Mouse (Mus musculus) layer of hippocampus, adult 9-10 months (tissue): Measurements from ENCODE around the gene Gm4214.
"Not testable (repeated sequence)": the region's sequence is repeated elsewhere in the genome, so short reads cannot be mapped to it uniquely, and the experiment has no call there.

Experiments
- DNase-seq: peaks from one replicate; pipeline ENCODE4 v3.0.0; 2022; ENCODE audit warnings: low spot score

Gm4214 gene

DNA sequence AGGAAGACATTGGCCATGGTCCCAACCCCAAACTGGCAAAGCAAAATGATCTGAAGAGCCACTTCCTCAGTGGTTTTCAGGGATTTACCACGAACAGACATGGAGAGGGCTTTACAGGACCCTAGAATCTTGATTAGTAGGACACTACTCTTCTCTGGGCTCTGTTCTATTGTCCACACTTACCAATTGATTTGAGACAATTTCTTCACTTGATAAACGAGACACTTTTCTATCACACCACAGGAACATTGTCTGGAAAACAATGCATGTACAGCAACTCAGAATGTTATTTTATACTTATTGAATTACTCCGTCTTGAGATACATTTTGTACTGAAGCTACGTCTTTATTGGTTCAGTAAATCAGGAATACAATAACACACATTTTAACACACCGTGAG lies at the start of gene Gm4214:
Gene Gm4214 (minus strand): TSS at position 101 of the 400 bp plus-strand sequence.
- DNase-seq, result not testable (repeated sequence)

DNA sequence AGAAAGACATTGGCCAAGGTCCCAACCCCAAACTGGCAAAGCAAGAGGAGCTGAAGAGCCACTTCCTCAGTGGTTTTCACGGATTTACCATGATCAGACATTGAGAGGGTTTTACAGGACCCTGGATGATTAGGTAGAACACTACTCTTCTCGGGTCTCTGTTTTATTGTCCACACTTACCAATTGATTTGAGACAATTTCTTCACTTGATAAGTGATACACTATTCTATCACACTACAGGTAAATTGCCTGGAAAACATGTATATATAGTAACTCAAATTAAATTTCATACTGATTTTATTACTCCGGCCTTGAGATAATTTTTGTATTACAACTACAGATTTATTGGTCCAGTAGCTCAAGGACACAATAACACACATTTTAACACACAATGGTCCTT lies 35.4 kb upstream of the Gm4214 start, which contains the start of gene Gm4216:
Gene Gm4216 (minus strand): TSS at position 101 of the 400 bp plus-strand sequence.
- not testable (repeated sequence) for DNase-seq
